Mouse (Mus musculus) cortical plate, adult 2 months (tissue): ENCODE data around the gene Mrpl20. TPM values are rescaled to one million over a fixed set of nuclear protein-coding genes. Genes with fewer than 3 reads are reported as not detected.

Source experiments
- H3K27ac ChIP-seq: fragments of 200-500 bp; 2 replicates; pipeline ENCODE4 v1.5.1; 2012; ENCODE audit warnings: low read length, control low read depth, inconsistent platforms; ENCODE audit not compliant: insufficient read depth
- H3K4me1 ChIP-seq: fragments of 200-500 bp; 2 replicates; pipeline ENCODE4 v1.6.1; 2011; ENCODE audit warnings: low read length; ENCODE audit not compliant: control insufficient read depth, insufficient read depth
- H3K4me3 ChIP-seq: fragments of 200-500 bp; 2 replicates; pipeline ENCODE4 v1.5.1; 2011; ENCODE audit warnings: mild to moderate bottlenecking, low read length, control low read depth; ENCODE audit not compliant: insufficient read depth
- CTCF ChIP-seq: fragments of 200-500 bp; IDR thresholded peaks from 2 replicates; pipeline ENCODE4 v1.5.1; 2011; ENCODE audit warnings: mild to moderate bottlenecking, control low read depth, low read length; ENCODE audit not compliant: insufficient read depth; ENCODE audit errors: extremely low read depth
- POLR2A ChIP-seq: fragments of 200-500 bp; IDR thresholded peaks from 2 replicates; pipeline ENCODE4 v1.6.1; 2011; ENCODE audit warnings: mild to moderate bottlenecking, low read length, control low read depth; ENCODE audit not compliant: insufficient read depth; ENCODE audit errors: extremely low read depth
- polyA plus RNA-seq: library from polyadenylated mRNA; depleted of rRNA; stranded (reverse); fragments of >200 nt; gene quantifications from 2 replicates; pipeline ENCODE4 v1.2.3, GENCODE M21; 2012

Gene Mrpl20
- polyA plus RNA-seq, 1 experiment, result 110 TPM

- TF ChIP-seq CTCF, result no peak
- TF ChIP-seq POLR2A, result no peak
- H3K27ac ChIP-seq, result 0 out of 2 replicates have a peak overlapping the region, but pooled peaks have one; percentile 23
- peak overlapping the region; percentile 97 for H3K4me3 ChIP-seq
- peaks cover 18% of the 10 kb centered on the region for H3K4me1 ChIP-seq
These were observed 45.1 kb downstream of the Mrpl20 start for GRCm38 (mm10) chr4:155847591-155848352.

GRCm38 (mm10) chr4:155848434-155849095 lies 45.9 kb downstream of the Mrpl20 start:
- H3K27ac ChIP-seq, result no peak overlapping the region
- TF ChIP-seq POLR2A (no peak), CTCF (no peak)
- H3K4me1 ChIP-seq, result peaks cover 18% of the 10 kb centered on the region
- H3K4me3 ChIP-seq, result peak overlapping the region; percentile 97

GRCm38 (mm10) chr4:155849391-155849790 lies 46.7 kb downstream of the Mrpl20 start:
- TF ChIP-seq CTCF (no peak), POLR2A (no peak)
- peaks cover 18% of the 10 kb centered on the region for H3K4me1 ChIP-seq
- H3K4me3 ChIP-seq, result no peak overlapping the region
- H3K27ac ChIP-seq, result no peak overlapping the region

- Histone ChIP-seq H3K27ac (no peak overlapping the region), H3K4me3 (no peak overlapping the region), H3K4me1 (peaks cover 18% of the 10 kb centered on the region)
- TF ChIP-seq POLR2A (no peak), CTCF (no peak)
These were observed 47.2 kb downstream of the Mrpl20 start for GRCm38 (mm10) chr4:155849792-155850451.

DNA sequence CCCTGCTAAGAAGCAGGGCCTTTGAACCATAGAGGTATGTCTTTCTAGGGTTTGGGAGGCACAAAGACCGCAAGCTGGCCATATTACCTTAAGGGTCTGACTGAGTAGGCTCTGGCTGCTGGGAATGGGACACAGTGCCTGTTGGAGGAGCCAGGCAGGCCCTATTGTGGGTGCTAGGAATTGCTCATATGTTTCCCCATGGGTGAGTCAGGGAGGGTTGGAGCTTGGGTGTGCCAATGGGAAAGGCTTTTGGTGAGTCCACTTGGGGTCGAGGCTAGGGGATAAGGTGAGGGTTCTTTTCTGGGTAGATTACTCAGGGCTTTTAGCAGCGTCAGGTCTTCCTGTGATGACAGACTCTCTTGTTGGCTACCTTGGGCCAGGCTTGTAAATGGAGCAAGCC lies 48.7 kb downstream of the Mrpl20 start:
- peaks cover 18% of the 10 kb centered on the region for H3K4me1 ChIP-seq
- no peak overlapping the region for H3K4me3 ChIP-seq
- TF ChIP-seq CTCF (no peak), POLR2A (no peak)
- no peak overlapping the region for H3K27ac ChIP-seq

GRCm38 (mm10) chr4:155851951-155852411 lies 49.3 kb downstream of the Mrpl20 start:
- no peak overlapping the region for H3K27ac ChIP-seq
- no peak for TF ChIP-seq CTCF
- no peak for TF ChIP-seq POLR2A
- no peak overlapping the region for H3K4me3 ChIP-seq
- peaks cover 15% of the 10 kb centered on the region for H3K4me1 ChIP-seq

DNA sequence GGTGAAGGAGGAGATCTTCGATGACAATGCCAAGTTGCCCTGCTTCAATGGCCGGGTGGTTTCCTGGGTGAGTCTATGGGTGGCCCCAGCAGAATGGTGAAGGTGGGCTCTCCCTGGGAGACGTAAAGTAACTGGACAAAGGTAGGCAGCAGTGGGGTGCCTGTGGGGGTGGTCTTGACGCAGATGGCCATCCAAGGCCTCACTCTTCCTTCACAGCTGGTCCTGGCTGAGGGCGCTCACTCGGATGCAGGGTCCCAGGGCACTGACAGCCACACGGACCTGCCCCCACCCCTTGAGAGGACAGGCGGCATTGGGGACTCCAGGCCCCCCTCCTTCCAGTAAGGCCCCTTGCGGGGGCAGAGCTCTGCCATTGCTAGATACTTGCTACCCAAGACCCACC lies 50.7 kb downstream of the Mrpl20 start:
- Histone ChIP-seq H3K4me1 (peaks cover 13% of the 10 kb centered on the region), H3K4me3 (no peak overlapping the region), H3K27ac (no peak overlapping the region)
- TF ChIP-seq POLR2A (no peak), CTCF (no peak)

GRCm38 (mm10) chr4:155854991-155855390 lies 52.3 kb downstream of the Mrpl20 start:
- Histone ChIP-seq H3K27ac (no peak overlapping the region), H3K4me3 (no peak overlapping the region), H3K4me1 (peaks cover 3% of the 10 kb centered on the region)
- TF ChIP-seq POLR2A, result no peak
- no peak for TF ChIP-seq CTCF

DNA sequence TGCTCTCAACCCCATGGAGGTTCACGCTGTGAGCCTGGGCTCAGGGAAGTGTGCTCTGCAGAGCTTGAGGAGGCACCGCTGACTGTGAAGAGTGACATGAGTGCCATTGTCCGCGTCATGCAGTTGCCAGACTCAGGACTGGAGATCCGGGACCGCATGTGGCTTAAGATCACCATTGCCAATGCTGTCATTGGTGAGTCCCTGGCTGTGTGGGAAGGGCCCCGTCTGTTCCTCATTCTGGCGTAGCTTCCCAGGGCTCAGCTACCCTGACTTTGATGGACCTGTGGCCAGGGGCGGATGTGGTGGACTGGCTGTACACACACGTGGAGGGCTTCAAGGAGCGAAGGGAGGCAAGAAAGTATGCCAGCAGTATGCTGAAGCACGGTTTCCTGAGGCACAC lies 53.4 kb downstream of the Mrpl20 start:
- peaks cover 3% of the 10 kb centered on the region for H3K4me1 ChIP-seq
- TF ChIP-seq POLR2A (no peak), CTCF (no peak)
- no peak overlapping the region for H3K4me3 ChIP-seq
- H3K27ac ChIP-seq, result no peak overlapping the region
